Mouse (Mus musculus) bone marrow macrophage, adult 2 months (primary cell): Measurements from ENCODE around the gene Rwdd3.

ENCODE experiments used
- CTCF ChIP-seq: IDR thresholded peaks from 2 replicates; pipeline ENCODE4 v1.5.1; 2012; ENCODE audit warnings: low read depth, mild to moderate bottlenecking, low read length, moderate library complexity
- POLR2A ChIP-seq: IDR thresholded peaks from 2 replicates; pipeline ENCODE4 v1.6.1; 2012; ENCODE audit warnings: mild to moderate bottlenecking, low read depth, low read length, borderline replicate concordance

GRCm38 (mm10) chr3:121156043-121156442, 15.5 kb downstream of the Rwdd3 start:
- TF ChIP-seq POLR2A (no peak), CTCF (no peak)
